Mouse (Mus musculus) embryonic fibroblast, embryonic 13.5 days (primary cell): ENCODE results near the gene Cxcr4.

Experiments
- CTCF ChIP-seq: IDR thresholded peaks from 2 replicates; pipeline ENCODE4 v1.5.1; 2011; ENCODE audit warnings: mild to moderate bottlenecking, control low read depth, low read length, moderate library complexity, borderline replicate concordance; ENCODE audit not compliant: insufficient read depth
- POLR2A ChIP-seq: IDR thresholded peaks from 2 replicates; pipeline ENCODE4 v1.6.1; 2011; ENCODE audit warnings: low read depth, mild to moderate bottlenecking, control low read depth, low read length, moderate library complexity

DNA sequence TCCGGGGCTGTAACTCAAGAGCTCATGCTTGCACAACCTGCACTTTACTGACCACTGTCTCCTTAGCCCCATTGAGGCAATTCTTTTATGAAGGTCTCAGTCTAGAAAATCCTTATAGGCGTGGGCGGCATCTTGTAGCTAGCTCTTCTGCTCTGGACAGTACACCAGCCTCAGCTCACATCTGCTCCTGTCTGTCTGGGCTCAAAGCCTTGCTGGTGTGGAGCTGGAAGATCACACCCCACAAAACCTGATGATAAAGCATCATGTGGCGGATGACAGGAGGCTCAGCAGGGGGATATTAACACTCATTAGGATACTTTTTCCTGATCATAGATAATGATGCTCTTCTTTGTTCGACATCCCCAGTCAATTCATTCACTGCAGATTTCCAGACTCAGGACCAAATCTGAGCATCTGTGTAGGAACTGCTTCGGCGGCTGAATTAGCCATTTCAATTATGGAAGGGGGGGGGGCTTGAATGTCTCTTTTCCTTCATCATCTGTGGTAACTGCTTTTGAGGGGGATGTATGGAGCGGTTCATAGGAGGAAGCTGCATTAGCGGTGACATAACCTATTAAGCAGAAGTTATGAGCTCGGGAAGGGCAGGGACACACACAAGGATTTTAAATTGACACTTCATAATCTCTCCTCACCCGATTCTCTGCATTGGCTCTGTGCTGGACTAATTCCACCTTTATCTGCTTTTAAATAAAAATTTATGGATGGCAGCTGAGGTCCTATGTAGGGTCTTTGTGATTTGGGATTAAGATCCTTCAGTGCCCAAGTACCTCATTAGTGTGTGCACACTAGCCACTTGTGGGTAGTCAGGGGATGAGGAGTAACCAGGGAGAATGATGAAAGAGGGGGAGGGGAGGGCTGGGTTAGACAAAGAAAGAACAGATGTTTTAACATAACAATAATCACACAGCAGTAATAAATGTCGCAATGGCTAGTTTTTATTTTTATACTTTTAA, 24.6 kb downstream of the Cxcr4 start:
- TF ChIP-seq CTCF, result no peak
- TF ChIP-seq POLR2A, result no peak
